In genomic region chr6:148001071-148001470, GRCm38 (mm10) we compare ENCODE assay signal across 8 mouse cellular contexts. TPM values are rescaled to one million over a fixed set of nuclear protein-coding genes. Genes with fewer than 3 reads are reported as not detected.
DNase-seq lines count a peak whose midpoint lies in the region; ATAC-seq lines count a peak whose summit lies in the region.

No protein-coding gene starts in this region.

- WGBS in hindbrain, embryonic 16.5 days: 51% methylated on average over 3 of the region's 3 CpGs
- WGBS in hindbrain, embryonic 13.5 days: 43% methylated on average over 3 of the region's 3 CpGs

- H3K36me3 ChIP-seq in hindbrain, embryonic 16.5 days (ENCODE audit: control insufficient read depth, insufficient read depth, low read length): no peaks in the 10 kb centered on the region
- H3K36me3 ChIP-seq in hindbrain, embryonic 13.5 days: no peaks in the 10 kb centered on the region

- H3K4me1 ChIP-seq in hindbrain, embryonic 16.5 days (ENCODE audit: control insufficient read depth, insufficient read depth, low read depth, low read length): no peaks in the 10 kb centered on the region
- H3K4me1 ChIP-seq in hindbrain, embryonic 13.5 days (replicated peaks): no peaks in the 10 kb centered on the region

- ATAC-seq in hindbrain, embryonic 16.5 days: 0 out of 2 replicates have a peak, but pooled peaks have one; percentile 34
- no peak for ATAC-seq in hindbrain, embryonic 13.5 days (ENCODE audit: low FRiP score)
- peak; percentile 80; the same call in 1 of the 2 replicates for ATAC-seq in common myeloid progenitor, adult 5-6 weeks (replicated peaks; ENCODE audit: low read depth, poor library complexity, severe bottlenecking)
- no peak for ATAC-seq in activated CD4-positive, CD25-positive, alpha-beta regulatory T cell, adult 4 months

- intact Hi-C loops in gastrocnemius, postnatal 14 days (cut with DNase I; ENCODE audit: low total_unique reads): no loop called here

- H3K27me3 ChIP-seq in hindbrain, embryonic 16.5 days (replicated peaks; ENCODE audit: control insufficient read depth, insufficient read depth, low read length): no peaks in the 10 kb centered on the region
- no peaks in the 10 kb centered on the region for H3K27me3 ChIP-seq in hindbrain, embryonic 13.5 days

- H3K27ac ChIP-seq in hindbrain, embryonic 16.5 days (ENCODE audit: low read depth, low read length): no peak overlapping the region
- H3K27ac ChIP-seq in hindbrain, embryonic 13.5 days: no peak overlapping the region

- no peak overlapping the region for H3K4me2 ChIP-seq in hindbrain, embryonic 16.5 days (ENCODE audit: low read length)
- no peak overlapping the region for H3K4me2 ChIP-seq in hindbrain, embryonic 13.5 days

- H3K9ac ChIP-seq in hindbrain, embryonic 16.5 days (ENCODE audit: low read depth, low read length): no peak overlapping the region
- no peak overlapping the region for H3K9ac ChIP-seq in hindbrain, embryonic 13.5 days

- H3K9me3 ChIP-seq in hindbrain, embryonic 16.5 days (ENCODE audit: control insufficient read depth, low read length): no peaks in the 10 kb centered on the region
- no peaks in the 10 kb centered on the region for H3K9me3 ChIP-seq in hindbrain, embryonic 13.5 days

- peak; percentile 71 for DNase-seq in ES-CJ7 (ENCODE audit: low read depth, low spot score)
- DNase-seq in lung, postnatal 25 days (ENCODE audit: low spot score): peak; percentile 2
- no peak for DNase-seq in ovary, postnatal 36 days (ENCODE audit: low spot score)
- DNase-seq in gastrocnemius, postnatal 14 days: no peak

- H3K4me3 ChIP-seq in hindbrain, embryonic 16.5 days (ENCODE audit: low read length): no peak overlapping the region
- no peak overlapping the region for H3K4me3 ChIP-seq in hindbrain, embryonic 13.5 days

RNA-seq across cellular contexts. Expression of gene Far2, which starts 46.0 kb away (rescaled TPM):
- 30.8 and 34.3 TPM in 2 replicates for polyA plus RNA-seq in hindbrain, embryonic 16.5 days (2015; fragmentation: Nextera tagmentation; extraction: Ambion mirVana)
- polyA plus RNA-seq in hindbrain, embryonic 13.5 days (2015; fragmentation: Nextera tagmentation; extraction: Ambion mirVana): 10.2 and 11.6 TPM in 2 replicates
- 0.10 and 0.91 TPM in 2 replicates for total RNA-seq in common myeloid progenitor, adult 5-6 weeks (2017)
- under 1 TPM; 0.09 to 0.10 TPM for total RNA-seq in gastrocnemius, postnatal 14 days (2021)
- 1 to 10 TPM; 2.7 to 3.0 TPM for polyA plus RNA-seq in activated CD4-positive, CD25-positive, alpha-beta regulatory T cell, adult 4 months (2017; shearing (Covaris generic))

Comparison
In these comparisons a context has a peak if more than half of its experiments do, and no peak if none do; other contexts are left out.
1. ATAC-seq: peak in hindbrain, embryonic 16.5 days (single experiment) and common myeloid progenitor, adult 5-6 weeks (single experiment); none in hindbrain, embryonic 13.5 days (single experiment) and activated CD4-positive, CD25-positive, alpha-beta regulatory T cell, adult 4 months (single experiment).
2. DNase-seq: peak in ES-CJ7 (single experiment) and lung, postnatal 25 days (single experiment); none in ovary, postnatal 36 days (single experiment) and gastrocnemius, postnatal 14 days (single experiment).